In the genomic region with DNA sequence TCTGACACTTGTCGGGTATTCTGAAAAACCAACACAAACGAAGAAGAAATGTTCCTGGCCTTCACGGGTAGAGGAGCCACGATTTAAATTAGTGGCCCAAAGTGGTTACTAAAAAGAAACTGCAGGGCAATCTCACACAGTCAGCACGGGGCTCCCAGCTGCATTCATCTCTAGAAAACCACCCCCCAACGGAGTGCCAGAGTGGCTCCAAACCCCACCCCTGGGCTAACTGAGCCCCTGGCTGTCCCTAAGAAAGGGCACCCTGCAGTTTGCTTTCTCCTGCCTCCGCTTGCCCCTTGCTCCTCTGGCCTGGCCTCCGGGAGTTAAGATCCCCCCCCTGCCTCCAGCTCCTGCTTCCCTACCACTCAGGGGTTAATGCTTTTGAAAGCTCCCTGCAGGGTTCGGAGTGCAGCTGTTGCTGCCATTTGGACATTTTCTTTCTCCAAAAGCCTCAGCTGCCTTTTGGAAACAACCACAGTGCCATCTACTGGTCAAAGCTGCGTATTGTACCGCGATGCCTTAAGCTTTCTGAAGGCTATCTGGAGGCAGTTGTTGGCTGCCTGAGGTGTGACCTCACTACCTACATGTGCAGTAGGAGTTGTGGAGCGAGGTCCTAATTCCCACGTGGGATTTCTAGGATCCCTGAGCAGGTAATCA, we compare ENCODE assay signal across 8 mouse cellular contexts.
DNase-seq lines count a peak whose midpoint lies in the region; ATAC-seq and TF ChIP-seq lines count a peak whose summit lies in the region.

No protein-coding gene starts in this region.

- H3K79me2 ChIP-seq in liver, adult 2 months (ENCODE audit: control insufficient read depth, insufficient read depth, low read length), result no peaks in the 10 kb centered on the region

- peak; percentile 82 for TF ChIP-seq CTCF in bone marrow macrophage, adult 2 months (IDR thresholded peaks at IDR 0.05; ENCODE audit: low read depth, low read length)
- TF ChIP-seq CTCF in kidney, postnatal 0 days (IDR thresholded peaks at IDR 0.05; ENCODE audit: low read depth), result peak; percentile 95
- TF ChIP-seq CTCF in liver, adult 2 months (IDR thresholded peaks at IDR 0.05; ENCODE audit: low read depth, low read length), result peak; percentile 66
- TF ChIP-seq CTCF in testis, adult 2 months (IDR thresholded peaks at IDR 0.05; ENCODE audit: control insufficient read depth, insufficient read depth, insufficient replicate concordance, low read depth, low read length), result peak; percentile 79

- ATAC-seq in heart, embryonic 12.5 days (ENCODE audit: insufficient number of reproducible peaks, low FRiP score), result peak; percentile 60
- peak; percentile 57 for ATAC-seq in kidney, postnatal 0 days (replicated peaks; ENCODE audit: low FRiP score, low read depth)

- no peaks in the 10 kb centered on the region for H3K9me3 ChIP-seq in heart, embryonic 12.5 days (replicated peaks)
- no peaks in the 10 kb centered on the region for H3K9me3 ChIP-seq in kidney, postnatal 0 days (replicated peaks; ENCODE audit: low read length)

- 5% methylated on average over 14 of the region's 14 CpGs for whole genome bisulfite sequencing in heart, embryonic 12.5 days
- WGBS in kidney, postnatal 0 days, result 8% methylated on average over 14 of the region's 14 CpGs
- 11% methylated on average over 14 of the region's 14 CpGs for WGBS in liver, adult 2 months

- H3K9ac ChIP-seq in heart, embryonic 12.5 days, result no peak overlapping the region
- no peak overlapping the region for H3K9ac ChIP-seq in kidney, postnatal 0 days (ENCODE audit: low read depth, low read length)
- no peak overlapping the region for H3K9ac ChIP-seq in liver, adult 2 months (ENCODE audit: low read depth, low read length)

- peak; percentile 17 to 30 for DNase-seq in B cell, adult 2 months
- DNase-seq in fat pad, adult 2 months (ENCODE audit: extremely low read depth, low read depth, low spot score), result peak; percentile 10
- DNase-seq in kidney, postnatal 0 days (ENCODE audit: low spot score), result peak; percentile 93
- peak; percentile 69 for DNase-seq in liver, adult 2 months (ENCODE audit: extremely low read depth, low read depth, low spot score)
- peak; percentile 8 to 21 for DNase-seq in natural killer cell, adult 2 months (ENCODE audit: low spot score in 2 of 2)

- peak overlapping the region; percentile 65 for H3K4me2 ChIP-seq in heart, embryonic 12.5 days
- H3K4me2 ChIP-seq in kidney, postnatal 0 days (ENCODE audit: low read length), result peak overlapping the region; percentile 51; the same call in 1 of the 2 replicates

- no peak for TF ChIP-seq POLR2A in bone marrow macrophage, adult 2 months (IDR thresholded peaks at IDR 0.05; ENCODE audit: borderline replicate concordance, low read depth, low read length)
- no peak for TF ChIP-seq POLR2A in liver, adult 2 months (IDR thresholded peaks at IDR 0.05; ENCODE audit: extremely low read depth, insufficient read depth, low read length)
- TF ChIP-seq POLR2A in testis, adult 2 months (IDR thresholded peaks at IDR 0.05; ENCODE audit: control insufficient read depth, low read depth, low read length), result no peak

- H3K27ac ChIP-seq in bone marrow macrophage, adult 2 months (ENCODE audit: insufficient read depth, low read depth, low read length), result no peak overlapping the region
- H3K27ac ChIP-seq in heart, embryonic 12.5 days (ENCODE audit: poor library complexity, severe bottlenecking), result no peak overlapping the region
- no peak overlapping the region for H3K27ac ChIP-seq in kidney, postnatal 0 days
- H3K27ac ChIP-seq in liver, adult 2 months (replicated peaks; ENCODE audit: insufficient read depth, low read depth, low read length), result no peak overlapping the region
- no peak overlapping the region for H3K27ac ChIP-seq in testis, adult 2 months (ENCODE audit: control insufficient read depth, insufficient read depth, low read depth, low read length)

- H3K36me3 ChIP-seq in heart, embryonic 12.5 days, result no peaks in the 10 kb centered on the region
- no peaks in the 10 kb centered on the region for H3K36me3 ChIP-seq in kidney, postnatal 0 days (ENCODE audit: insufficient read depth, low read length)
- no peaks in the 10 kb centered on the region for H3K36me3 ChIP-seq in liver, adult 2 months (ENCODE audit: control insufficient read depth, insufficient read depth, low read length)
- H3K36me3 ChIP-seq in testis, adult 2 months (ENCODE audit: control insufficient read depth, insufficient read depth, low read length), result no peaks in the 10 kb centered on the region

- peaks cover 21% of the 10 kb centered on the region; the same call in 1 of the 2 replicates for H3K27me3 ChIP-seq in heart, embryonic 12.5 days (replicated peaks)
- H3K27me3 ChIP-seq in kidney, postnatal 0 days (ENCODE audit: insufficient read depth, low read length), result no peaks in the 10 kb centered on the region
- no peaks in the 10 kb centered on the region; the same call in 1 of the 2 replicates for H3K27me3 ChIP-seq in liver, adult 2 months (ENCODE audit: control insufficient read depth, insufficient read depth, low read length)
- no peaks in the 10 kb centered on the region for H3K27me3 ChIP-seq in testis, adult 2 months (ENCODE audit: control insufficient read depth, insufficient read depth, low read length)

- H3K4me1 ChIP-seq in bone marrow macrophage, adult 2 months (ENCODE audit: control insufficient read depth, insufficient read depth, low read length), result no peaks in the 10 kb centered on the region
- peaks cover 3% of the 10 kb centered on the region; the same call in 1 of the 2 replicates for H3K4me1 ChIP-seq in heart, embryonic 12.5 days (replicated peaks)
- no peaks in the 10 kb centered on the region for H3K4me1 ChIP-seq in kidney, postnatal 0 days (replicated peaks; ENCODE audit: insufficient read depth, low read length)
- peaks cover 2% of the 10 kb centered on the region; the same call in 1 of the 2 replicates for H3K4me1 ChIP-seq in liver, adult 2 months (ENCODE audit: control insufficient read depth, insufficient read depth, low read length)
- H3K4me1 ChIP-seq in testis, adult 2 months (ENCODE audit: control insufficient read depth, insufficient read depth, low read length), result peaks cover 11% of the 10 kb centered on the region

- no peak overlapping the region for H3K4me3 ChIP-seq in bone marrow macrophage, adult 2 months (ENCODE audit: insufficient read depth, low read length)
- peak overlapping the region; percentile 21 for H3K4me3 ChIP-seq in heart, embryonic 12.5 days
- H3K4me3 ChIP-seq in kidney, postnatal 0 days (replicated peaks; ENCODE audit: low read depth, low read length), result no peak overlapping the region
- H3K4me3 ChIP-seq in liver, adult 2 months (ENCODE audit: insufficient read depth, low read depth, low read length), result no peak overlapping the region
- H3K4me3 ChIP-seq in testis, adult 2 months (ENCODE audit: control insufficient read depth, low read depth, low read length), result peak overlapping the region; percentile 91

Comparison
In these comparisons a context has a peak if more than half of its experiments do, and no peak if none do; other contexts are left out.
1. DNase-seq: peak in every context shown above with its lines; median percentile 93 in kidney, postnatal 0 days; 69 in liver, adult 2 months; 24 in B cell, adult 2 months; 14 in natural killer cell, adult 2 months; 10 in fat pad, adult 2 months.
2. H3K4me3 ChIP-seq: peak in heart, embryonic 12.5 days (single experiment) and testis, adult 2 months (single experiment); none in bone marrow macrophage, adult 2 months (single experiment), kidney, postnatal 0 days (single experiment) and liver, adult 2 months (single experiment).
3. Peak in every context shown above with its lines, with median percentiles within 50 percentile points of each other: CTCF ChIP-seq.